Mouse (Mus musculus): Measurements from ENCODE around the gene Gorasp2.

- TF ChIP-seq POLR2A (IDR thresholded peaks at IDR 0.05; ENCODE audit: borderline replicate concordance, extremely low read depth, insufficient read depth, insufficient read length, poor library complexity, severe bottlenecking), result no peak
- TF ChIP-seq CTCF (IDR thresholded peaks at IDR 0.05; ENCODE audit: borderline replicate concordance, extremely low read depth, insufficient read depth, insufficient read length), result no peak
Measured at GRCm38 (mm10) chr2:70700851-70701250, 39.5 kb downstream of the Gorasp2 start.
